Mouse (Mus musculus): ENCODE results near the gene Bcl2. TPM values are rescaled to one million over a fixed set of nuclear protein-coding genes. Genes with fewer than 3 reads are reported as not detected.

The Bcl2 gene
- polyA plus RNA-seq, 1 experiment from 2014 or later, result 23.4 TPM

GRCm38 (mm10) chr1:106631869-106632463 is 82.1 kb downstream of the Bcl2 start:
- Histone ChIP-seq H3K4me1 (peaks cover 37% of the 10 kb centered on the region), H3K9ac (no peak overlapping the region), H3K27ac (replicated peaks) (no peak overlapping the region), H3K9me3 (replicated peaks) (no peaks in the 10 kb centered on the region), H3K4me3 (replicated peaks) (no peak overlapping the region), H3K4me2 (replicated peaks) (no peak overlapping the region), H3K27me3 (no peaks in the 10 kb centered on the region), H3K36me3 (no peaks in the 10 kb centered on the region)
- 87% methylated on average over 3 of the region's 3 CpGs for WGBS
- no peak for ATAC-seq (ENCODE audit: insufficient number of reproducible peaks, low FRiP score, low TSS enrichment, low read depth)

DNA sequence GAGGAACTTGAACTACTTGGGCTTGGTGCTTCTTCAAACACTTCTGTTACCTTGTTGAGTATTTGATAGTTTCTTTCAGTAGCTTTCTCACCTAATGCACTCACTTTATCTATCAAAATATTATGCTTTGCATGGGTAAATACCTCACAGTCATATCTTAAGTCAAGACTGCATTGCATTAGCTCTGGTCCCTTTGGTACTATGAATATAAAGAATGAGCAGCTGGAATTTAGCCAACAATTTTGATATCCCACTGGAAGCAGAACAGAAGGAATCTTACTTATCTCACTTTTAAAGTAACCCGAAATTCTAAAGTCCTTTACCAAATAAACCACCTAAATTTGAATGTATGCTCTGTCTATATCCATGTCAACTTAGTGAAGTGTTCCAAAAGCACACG is 83.1 kb downstream of the Bcl2 start:
- Histone ChIP-seq H3K27me3 (no peaks in the 10 kb centered on the region), H3K4me2 (replicated peaks) (no peak overlapping the region), H3K9ac (no peak overlapping the region), H3K9me3 (replicated peaks) (no peaks in the 10 kb centered on the region), H3K36me3 (no peaks in the 10 kb centered on the region), H3K4me1 (peaks cover 33% of the 10 kb centered on the region), H3K27ac (replicated peaks) (no peak overlapping the region), H3K4me3 (replicated peaks) (no peak overlapping the region)
- 53% methylated on average over 2 of the region's 2 CpGs for WGBS
- ATAC-seq (ENCODE audit: insufficient number of reproducible peaks, low FRiP score, low TSS enrichment, low read depth), result no peak

DNA sequence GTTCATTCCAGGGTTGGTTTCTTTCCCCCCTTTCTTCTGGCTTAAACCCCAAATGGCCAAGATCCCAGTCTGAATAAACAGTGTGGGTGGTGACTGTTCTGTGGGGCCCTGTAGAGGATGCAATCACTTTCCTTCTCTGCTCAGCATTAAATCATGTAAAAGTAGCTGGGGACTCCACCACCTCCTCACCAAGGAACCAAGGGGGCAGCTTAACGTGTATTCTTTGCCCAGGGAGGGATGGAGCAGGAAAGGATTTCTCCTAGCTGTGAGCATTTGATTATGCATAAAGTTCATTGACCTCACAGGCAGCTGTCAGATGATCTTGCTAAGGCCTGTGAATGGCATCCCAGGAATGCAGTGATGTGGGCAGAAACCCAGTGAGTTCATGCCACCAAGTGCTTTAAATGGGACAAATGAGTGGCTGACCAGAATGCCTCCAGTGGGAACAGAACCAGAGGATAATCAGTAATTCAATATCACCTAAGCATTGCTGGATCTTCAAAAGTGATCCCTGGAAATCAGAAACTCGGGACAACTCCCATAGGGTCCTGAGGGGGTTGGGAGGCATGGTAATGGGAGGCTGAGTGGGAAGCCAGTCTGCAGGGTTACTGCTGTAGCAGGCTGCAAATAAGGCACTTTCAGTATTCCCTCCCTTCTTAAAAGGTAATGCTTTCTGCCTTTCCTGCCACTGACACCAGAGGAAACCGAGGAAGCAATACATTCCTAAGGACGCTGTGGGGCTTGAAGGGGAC is 84.0 kb downstream of the Bcl2 start:
- no peaks in the 10 kb centered on the region for H3K9me3 ChIP-seq (replicated peaks)
- 17% methylated on average over 4 of the region's 4 CpGs for WGBS
- no peaks in the 10 kb centered on the region for H3K27me3 ChIP-seq
- H3K9ac ChIP-seq, result no peak overlapping the region
- peak overlapping the region; percentile 89 for H3K27ac ChIP-seq (replicated peaks)
- H3K4me2 ChIP-seq (replicated peaks), result peak overlapping the region; percentile 34; the same call in 1 of the 2 replicates
- ATAC-seq (ENCODE audit: insufficient number of reproducible peaks, low FRiP score, low TSS enrichment, low read depth), result peak; percentile 75
- H3K4me3 ChIP-seq (replicated peaks), result no peak overlapping the region
- H3K4me1 ChIP-seq, result peaks cover 27% of the 10 kb centered on the region
- no peaks in the 10 kb centered on the region for H3K36me3 ChIP-seq

- Histone ChIP-seq H3K36me3 (no peaks in the 10 kb centered on the region), H3K27me3 (no peaks in the 10 kb centered on the region), H3K4me2 (replicated peaks) (peak overlapping the region; percentile 34), H3K27ac (replicated peaks) (peak overlapping the region; percentile 89), H3K4me1 (peaks cover 27% of the 10 kb centered on the region), H3K4me3 (replicated peaks) (no peak overlapping the region), H3K9me3 (replicated peaks) (no peaks in the 10 kb centered on the region), H3K9ac (no peak overlapping the region)
- 7% methylated on average over 4 of the region's 4 CpGs for WGBS
- peak; percentile 65 for ATAC-seq (ENCODE audit: insufficient number of reproducible peaks, low FRiP score, low TSS enrichment, low read depth)
These were observed 84.6 kb downstream of the Bcl2 start for GRCm38 (mm10) chr1:106629470-106629830.

- ATAC-seq (ENCODE audit: insufficient number of reproducible peaks, low FRiP score, low TSS enrichment, low read depth), result peak; percentile 72
- Histone ChIP-seq H3K4me3 (replicated peaks) (no peak overlapping the region), H3K36me3 (no peaks in the 10 kb centered on the region), H3K27ac (replicated peaks) (peak overlapping the region; percentile 89), H3K4me2 (replicated peaks) (peak overlapping the region; percentile 34), H3K9me3 (replicated peaks) (no peaks in the 10 kb centered on the region), H3K4me1 (peaks cover 27% of the 10 kb centered on the region), H3K9ac (no peak overlapping the region), H3K27me3 (no peaks in the 10 kb centered on the region)
- WGBS, result 13% methylated on average over 3 of the region's 3 CpGs
These were observed 85.2 kb downstream of the Bcl2 start for GRCm38 (mm10) chr1:106628718-106629469.

DNA sequence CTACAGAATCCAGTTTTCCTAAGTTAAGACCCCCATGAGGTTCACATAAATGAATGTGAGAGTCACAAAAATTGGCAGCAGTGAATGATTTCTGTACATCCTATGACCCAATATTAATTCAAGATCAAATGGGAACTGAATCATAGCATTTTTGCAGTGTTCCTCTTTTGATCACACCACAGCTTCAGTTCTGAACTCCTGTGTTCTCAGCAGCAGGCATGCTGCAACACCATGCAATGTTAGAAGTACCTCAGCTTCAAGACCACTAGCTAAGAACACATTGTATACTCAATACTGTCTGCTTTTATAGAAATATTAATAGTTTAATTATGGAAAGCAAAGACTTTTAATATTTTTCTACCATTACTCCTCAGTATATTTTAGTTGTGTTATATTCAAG is 85.8 kb downstream of the Bcl2 start:
- peaks cover 27% of the 10 kb centered on the region for H3K4me1 ChIP-seq
- no peak overlapping the region for H3K4me3 ChIP-seq (replicated peaks)
- no peaks in the 10 kb centered on the region for H3K9me3 ChIP-seq (replicated peaks)
- H3K27me3 ChIP-seq, result no peaks in the 10 kb centered on the region
- no peak overlapping the region for H3K27ac ChIP-seq (replicated peaks)
- no peak overlapping the region for H3K4me2 ChIP-seq (replicated peaks)
- no peaks in the 10 kb centered on the region for H3K36me3 ChIP-seq
- H3K9ac ChIP-seq, result no peak overlapping the region
- no peak for ATAC-seq (ENCODE audit: insufficient number of reproducible peaks, low FRiP score, low TSS enrichment, low read depth)

GRCm38 (mm10) chr1:106627241-106627640 is 86.8 kb downstream of the Bcl2 start:
- 60% methylated on average over 5 of the region's 5 CpGs for WGBS
- ATAC-seq (ENCODE audit: insufficient number of reproducible peaks, low FRiP score, low TSS enrichment, low read depth), result no peak
- Histone ChIP-seq H3K27me3 (no peaks in the 10 kb centered on the region), H3K27ac (replicated peaks) (no peak overlapping the region), H3K36me3 (no peaks in the 10 kb centered on the region), H3K4me3 (replicated peaks) (no peak overlapping the region), H3K4me1 (peaks cover 27% of the 10 kb centered on the region), H3K9ac (no peak overlapping the region), H3K9me3 (replicated peaks) (no peaks in the 10 kb centered on the region), H3K4me2 (replicated peaks) (no peak overlapping the region)

DNA sequence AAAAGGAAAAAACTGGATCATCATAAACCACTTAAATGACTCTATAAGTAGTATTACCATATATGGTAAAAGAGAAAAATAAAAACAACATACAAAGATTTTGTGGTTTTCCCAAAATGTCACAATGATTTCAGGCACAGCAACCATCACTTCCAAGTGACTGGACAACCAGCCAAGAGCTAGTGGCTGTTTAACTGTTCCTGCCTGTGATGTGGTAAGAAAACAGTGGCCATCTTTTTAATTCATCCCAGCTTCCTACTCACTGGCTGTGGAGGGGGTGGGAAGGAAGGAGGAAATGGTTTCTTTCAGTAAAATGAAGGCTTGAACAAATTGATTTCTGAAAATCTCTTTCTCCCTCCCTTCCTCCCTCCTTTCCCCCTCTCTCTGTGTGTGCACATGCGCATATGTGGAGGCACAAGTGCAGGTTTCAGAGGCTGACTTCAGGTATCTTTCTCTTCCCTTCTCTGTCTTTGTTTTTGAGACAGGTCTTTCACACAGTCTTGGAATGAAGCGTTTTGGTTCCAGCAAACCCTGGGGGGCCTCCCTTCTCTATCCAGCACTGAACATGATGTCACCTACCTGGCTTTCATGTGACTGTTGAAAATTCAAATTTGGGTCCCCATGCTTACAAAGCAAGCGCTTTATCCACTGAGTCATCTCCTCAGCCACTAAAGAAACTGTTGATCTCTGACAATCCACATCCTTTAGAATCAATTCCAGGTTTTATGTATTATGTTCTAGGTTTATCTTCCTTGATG is 93.7 kb downstream of the Bcl2 start:
- H3K9me3 ChIP-seq (replicated peaks), result no peaks in the 10 kb centered on the region
- ATAC-seq (ENCODE audit: insufficient number of reproducible peaks, low FRiP score, low TSS enrichment, low read depth), result 0 out of 2 replicates have a peak, but pooled peaks have one; percentile 54
- H3K9ac ChIP-seq, result no peak overlapping the region
- no peak overlapping the region for H3K4me2 ChIP-seq (replicated peaks)
- no peak overlapping the region for H3K4me3 ChIP-seq (replicated peaks)
- WGBS, result 51% methylated on average over 3 of the region's 3 CpGs
- H3K27ac ChIP-seq (replicated peaks), result no peak overlapping the region
- H3K4me1 ChIP-seq, result peaks cover 8% of the 10 kb centered on the region
- H3K27me3 ChIP-seq, result no peaks in the 10 kb centered on the region
- no peaks in the 10 kb centered on the region for H3K36me3 ChIP-seq

GRCm38 (mm10) chr1:106618814-106619213 is 95.3 kb downstream of the Bcl2 start:
- H3K9me3 ChIP-seq (replicated peaks), result no peaks in the 10 kb centered on the region
- no peaks in the 10 kb centered on the region for H3K36me3 ChIP-seq
- H3K27ac ChIP-seq (replicated peaks), result no peak overlapping the region
- H3K4me1 ChIP-seq, result peaks cover 8% of the 10 kb centered on the region
- WGBS, result 49% methylated on average over 3 of the region's 3 CpGs
- no peaks in the 10 kb centered on the region for H3K27me3 ChIP-seq
- no peak overlapping the region for H3K9ac ChIP-seq
- H3K4me3 ChIP-seq (replicated peaks), result no peak overlapping the region
- no peak for ATAC-seq (ENCODE audit: insufficient number of reproducible peaks, low FRiP score, low TSS enrichment, low read depth)
- no peak overlapping the region for H3K4me2 ChIP-seq (replicated peaks)

DNA sequence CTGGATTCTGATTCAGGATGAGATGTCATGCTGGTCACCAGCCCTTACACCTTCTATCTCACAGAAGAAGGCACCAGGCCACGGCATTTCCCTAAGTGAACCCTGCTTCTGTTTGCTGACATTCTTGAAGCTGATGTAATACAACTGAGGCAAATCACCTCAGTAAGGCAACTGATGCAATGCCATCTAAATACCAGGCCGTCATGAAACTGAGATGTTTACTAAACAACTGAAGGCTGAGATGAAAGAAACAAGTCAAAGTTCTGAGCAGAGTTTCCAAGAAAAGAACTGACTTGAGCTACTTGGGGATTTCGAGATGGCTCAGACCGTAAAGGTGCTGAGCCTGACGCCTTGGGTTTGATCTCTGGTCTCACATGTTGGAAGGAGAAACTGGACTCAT is 97.1 kb downstream of the Bcl2 start:
- Histone ChIP-seq H3K4me3 (replicated peaks) (no peak overlapping the region), H3K27me3 (no peaks in the 10 kb centered on the region), H3K9ac (no peak overlapping the region), H3K4me2 (replicated peaks) (no peak overlapping the region), H3K27ac (replicated peaks) (no peak overlapping the region), H3K9me3 (replicated peaks) (no peaks in the 10 kb centered on the region), H3K36me3 (no peaks in the 10 kb centered on the region), H3K4me1 (peaks cover 12% of the 10 kb centered on the region)
- WGBS, result 82% methylated on average over 5 of the region's 5 CpGs
- no peak for ATAC-seq (ENCODE audit: insufficient number of reproducible peaks, low FRiP score, low TSS enrichment, low read depth)

DNA sequence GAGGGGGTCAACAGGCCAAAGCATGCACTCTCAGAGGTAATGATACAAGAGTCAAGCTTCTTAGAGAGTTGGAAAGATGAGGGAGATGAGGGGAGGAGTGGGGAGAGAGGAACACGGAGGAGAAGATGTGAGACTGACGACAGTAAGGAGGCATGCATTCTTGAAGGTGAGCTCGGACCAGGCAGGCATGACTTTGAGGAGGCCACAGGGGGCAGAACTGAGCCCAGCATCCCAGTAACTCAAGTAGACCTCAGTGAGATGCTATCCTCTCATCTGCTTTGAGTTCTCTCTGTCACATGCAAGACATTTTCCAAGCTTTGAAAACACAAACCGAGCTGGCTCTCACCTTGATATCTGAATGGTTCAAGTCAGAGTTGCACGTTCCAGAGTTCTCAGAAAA is 100.7 kb downstream of the Bcl2 start:
- WGBS, result 75% methylated on average over 5 of the region's 5 CpGs
- ATAC-seq (ENCODE audit: insufficient number of reproducible peaks, low FRiP score, low TSS enrichment, low read depth), result no peak
- no peak overlapping the region for H3K4me2 ChIP-seq (replicated peaks)

More for the DNA sequence above, 100.7 kb downstream of the Bcl2 start:
- Histone ChIP-seq H3K27ac (replicated peaks) (no peak overlapping the region), H3K4me1 (peaks cover 9% of the 10 kb centered on the region; the same call in 1 of the 2 replicates), H3K27me3 (no peaks in the 10 kb centered on the region), H3K9me3 (replicated peaks) (no peaks in the 10 kb centered on the region), H3K36me3 (no peaks in the 10 kb centered on the region), H3K4me3 (replicated peaks) (no peak overlapping the region), H3K9ac (no peak overlapping the region)
